Mouse (Mus musculus) thymus, postnatal 4 days (tissue): ENCODE measurements around the gene Tbx1.

ENCODE experiments used
- DNase-seq: peaks from one replicate; pipeline ENCODE4 v3.0.0; 2021

Tbx1 gene

DNA sequence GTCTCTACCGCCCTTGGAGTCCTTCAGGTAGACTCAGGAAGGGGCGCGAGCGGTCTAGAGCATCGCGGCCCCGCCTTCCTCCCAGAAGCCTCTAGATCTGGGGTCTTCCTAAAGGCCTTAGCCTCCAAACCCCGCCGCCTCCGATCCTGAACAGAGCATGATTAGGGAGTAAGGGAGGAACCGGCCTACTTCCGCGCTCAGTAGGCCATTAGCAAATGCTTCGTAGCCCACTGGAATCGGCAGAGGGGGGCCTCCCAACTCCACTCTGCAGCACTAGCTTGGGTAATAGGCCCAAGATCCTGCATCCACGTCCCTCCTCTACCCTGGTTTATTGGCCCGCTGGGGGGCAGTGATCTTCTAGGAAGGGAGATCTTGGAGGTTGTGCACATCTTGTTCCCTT is 31.5 kb upstream of the Tbx1 start, which contains the start of gene Gp1bb:
TSS of gene Gp1bb (minus strand) at position 385 of the 400 bp plus-strand sequence.
- peak; percentile 21 for DNase-seq

DNA sequence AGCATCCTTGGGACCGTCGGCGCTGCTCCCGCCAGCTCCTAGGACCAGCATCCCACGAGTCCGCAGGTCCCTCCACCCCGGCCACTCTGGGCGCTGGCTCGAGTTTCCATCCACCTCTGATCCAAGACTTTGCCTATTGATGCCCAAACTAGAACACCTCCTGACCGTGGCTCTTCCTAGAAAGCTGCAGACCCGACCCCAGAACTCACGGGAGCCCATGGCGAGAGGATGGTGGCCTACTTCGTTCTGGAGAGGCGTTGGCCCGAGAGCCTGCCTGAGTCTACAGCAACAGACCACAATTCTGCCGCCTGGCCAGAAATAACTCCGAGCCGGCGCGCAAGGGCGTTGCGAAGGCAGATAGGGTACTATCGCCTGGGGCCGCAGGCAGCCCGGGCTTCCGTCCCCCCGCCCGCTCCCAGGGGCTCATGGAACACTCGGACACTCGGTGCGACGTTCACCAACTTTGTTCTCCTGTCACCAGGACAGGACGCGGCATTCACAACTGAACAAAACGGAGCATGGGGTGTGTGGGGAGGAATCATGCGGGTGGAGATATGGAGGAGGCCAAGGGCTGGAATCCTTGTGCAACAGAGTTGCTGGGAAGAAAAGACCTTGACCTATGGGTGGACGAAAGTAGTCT is 31.0 kb upstream of the Tbx1 start:
- DNase-seq = peak; percentile 23

DNA sequence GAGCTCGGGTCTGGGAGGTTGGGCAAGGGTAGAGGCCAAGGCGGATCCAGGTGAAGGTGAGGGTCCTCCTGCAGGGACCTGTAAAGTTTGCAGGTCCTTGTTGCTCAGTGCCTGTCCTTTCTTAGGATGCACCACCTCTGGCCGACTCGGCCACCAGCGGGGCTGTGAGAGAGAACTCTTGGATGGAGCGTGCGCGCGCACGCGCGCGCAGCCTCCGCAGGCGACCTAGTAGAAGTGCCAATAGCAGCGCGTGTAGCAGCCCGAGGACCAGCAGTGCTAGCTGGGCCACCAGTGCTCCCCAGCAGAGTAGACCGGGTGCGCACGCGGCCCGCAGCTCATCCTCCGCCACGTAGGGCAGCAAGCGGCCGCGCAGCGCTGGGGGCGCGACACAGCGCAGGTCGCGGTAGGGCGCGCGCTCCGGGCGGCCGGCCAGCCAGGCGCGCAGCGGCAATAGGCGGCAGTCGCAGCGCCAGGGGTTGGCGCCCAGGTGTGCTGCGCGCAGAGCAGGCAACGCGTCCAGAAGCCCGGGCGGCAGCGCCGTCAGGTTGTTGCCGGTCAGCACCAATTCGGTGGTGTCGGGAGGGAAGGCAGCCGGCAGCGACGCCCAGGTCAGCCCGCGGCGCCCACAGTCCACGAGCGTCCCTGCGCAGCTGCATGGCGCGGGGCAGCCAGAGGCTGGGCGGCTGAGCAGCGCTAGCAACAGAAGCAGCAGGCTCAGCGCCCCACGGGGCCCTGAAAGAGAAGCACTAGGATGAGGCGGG is 30.3 kb upstream of the Tbx1 start:
- DNase-seq = peak; percentile 51

DNA sequence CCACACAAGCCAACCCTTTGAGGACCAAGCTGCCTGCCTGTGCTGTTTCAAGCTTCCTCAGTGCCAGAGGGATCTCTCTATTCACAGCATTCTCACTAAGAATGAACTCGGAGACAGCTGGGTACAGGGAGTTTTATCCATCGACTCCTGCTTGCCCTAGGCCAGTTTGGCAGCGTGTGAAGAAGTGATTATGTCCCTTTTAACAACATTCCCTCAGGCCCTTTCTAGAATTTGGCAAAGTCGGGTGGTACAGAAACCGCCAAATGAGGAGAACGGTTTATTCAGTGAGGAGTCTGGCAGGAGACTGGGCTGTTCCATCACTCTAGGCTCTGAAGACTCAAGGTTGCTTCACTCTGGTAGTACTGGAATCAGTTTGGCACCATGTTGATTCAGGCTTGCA is 29.7 kb upstream of the Tbx1 start:
- DNase-seq = no peak

DNA sequence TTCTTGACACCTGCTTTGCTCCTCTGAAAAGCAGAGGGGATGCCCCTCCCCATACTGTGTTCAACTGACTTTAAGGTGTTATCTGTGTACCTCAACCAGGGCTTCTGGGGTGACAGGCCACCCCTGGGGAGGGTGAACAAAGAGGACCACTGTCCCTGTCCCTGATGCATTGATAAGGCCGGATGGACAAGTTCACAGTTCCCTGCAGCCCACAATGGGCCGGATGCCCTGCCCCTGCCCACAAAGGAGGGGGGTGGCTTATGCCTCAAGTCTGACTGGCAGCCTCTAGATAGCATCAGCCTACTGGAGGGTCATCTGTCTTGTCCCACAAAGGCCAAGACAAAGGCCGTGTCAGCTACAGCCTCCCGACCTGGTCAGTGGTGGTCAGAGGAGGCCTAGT is 28.6 kb upstream of the Tbx1 start:
- no peak for DNase-seq

DNA sequence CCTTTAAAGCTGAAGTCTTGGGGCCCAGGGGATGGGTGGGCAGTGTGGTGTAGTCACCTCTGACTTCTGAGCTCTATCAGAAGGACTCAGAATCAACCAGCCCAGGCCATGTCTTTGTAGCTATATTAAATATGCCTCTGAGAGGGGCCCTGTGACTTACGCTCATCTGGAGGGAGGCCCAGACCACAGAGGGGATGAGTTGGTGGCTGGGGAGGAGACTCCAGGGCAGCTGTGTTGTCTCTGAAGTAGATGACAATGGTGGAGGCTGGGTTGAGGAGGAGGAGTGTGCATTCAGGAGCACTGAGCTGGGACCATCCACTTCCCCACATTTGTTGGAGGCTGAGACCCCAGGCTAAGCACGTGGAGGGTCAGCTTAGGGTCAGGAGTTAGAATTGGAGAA is 27.8 kb upstream of the Tbx1 start:
- peak; percentile 12 for DNase-seq

DNA sequence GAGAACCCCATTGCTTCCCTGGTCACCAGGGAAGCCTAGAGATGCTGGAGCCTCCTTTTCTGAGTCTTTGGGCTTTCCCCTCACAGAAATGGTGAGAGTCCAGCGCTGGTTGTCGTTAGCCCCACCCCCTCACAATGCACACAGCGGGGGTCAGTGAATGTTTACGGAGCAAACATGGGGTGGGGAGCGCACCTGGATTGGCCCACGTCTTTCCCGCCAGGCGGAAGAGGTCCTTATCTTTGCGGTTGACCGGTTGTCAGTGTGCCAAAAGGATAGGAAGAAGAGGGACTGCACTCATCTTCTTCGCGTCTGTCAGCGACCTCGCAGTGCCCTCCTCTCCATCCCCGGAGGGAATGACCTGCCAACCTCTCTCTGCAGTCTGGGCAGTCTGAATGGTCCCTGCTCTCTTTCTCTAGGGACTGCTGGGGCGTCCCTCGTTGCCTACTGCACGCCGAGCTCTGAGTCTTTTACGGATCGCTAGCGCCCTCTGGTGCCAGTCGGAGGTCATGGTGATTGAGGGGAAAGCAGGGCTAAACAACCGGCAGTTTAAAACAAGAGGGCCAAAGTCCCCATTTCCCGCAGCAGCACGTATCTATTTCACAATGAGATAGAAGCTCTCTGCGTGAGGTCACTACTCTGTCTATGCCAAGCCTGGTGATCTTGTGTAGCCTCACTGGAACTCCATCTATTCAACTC is 27.0 kb upstream of the Tbx1 start:
- peak; percentile 94 for DNase-seq

DNA sequence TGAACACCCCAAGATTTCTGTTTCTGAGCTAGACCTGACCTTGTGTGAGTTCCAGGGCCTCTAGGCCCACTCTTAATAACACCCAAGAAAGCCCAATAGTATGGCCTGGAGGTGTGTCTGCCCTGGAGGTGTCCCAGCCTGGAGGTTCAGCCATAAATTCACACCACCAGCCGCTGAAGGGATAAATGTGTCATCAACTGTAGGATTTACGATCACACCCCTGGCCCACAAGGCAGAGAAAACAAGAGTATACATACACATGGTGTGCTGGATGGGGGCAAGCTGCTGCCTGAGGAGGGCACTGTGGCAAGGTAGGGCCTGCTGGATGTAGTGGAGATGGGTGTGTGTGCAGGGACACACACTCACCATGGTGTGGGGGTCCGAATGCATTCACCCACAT is 22.8 kb upstream of the Tbx1 start:
- no peak for DNase-seq

DNA sequence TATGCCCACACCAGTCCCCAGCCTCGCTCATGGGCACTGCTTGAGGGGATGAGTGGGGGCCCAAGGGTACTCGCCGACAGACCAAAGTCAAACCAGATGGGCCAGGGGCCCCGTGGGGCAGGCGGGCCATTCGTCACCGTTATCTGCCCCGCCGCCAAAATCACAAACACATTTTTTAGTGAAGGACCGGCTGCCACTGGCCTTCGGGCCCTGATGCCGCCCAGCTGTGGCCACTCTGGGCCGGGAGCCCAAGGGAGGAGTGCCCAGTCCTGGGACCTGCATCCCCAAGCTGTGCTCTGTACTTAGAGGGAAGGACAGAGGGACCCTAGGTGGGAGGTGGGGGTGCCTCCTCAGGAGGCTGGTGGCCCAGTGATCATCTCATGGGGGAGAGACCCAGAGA is 21.3 kb upstream of the Tbx1 start:
- DNase-seq = no peak

DNA sequence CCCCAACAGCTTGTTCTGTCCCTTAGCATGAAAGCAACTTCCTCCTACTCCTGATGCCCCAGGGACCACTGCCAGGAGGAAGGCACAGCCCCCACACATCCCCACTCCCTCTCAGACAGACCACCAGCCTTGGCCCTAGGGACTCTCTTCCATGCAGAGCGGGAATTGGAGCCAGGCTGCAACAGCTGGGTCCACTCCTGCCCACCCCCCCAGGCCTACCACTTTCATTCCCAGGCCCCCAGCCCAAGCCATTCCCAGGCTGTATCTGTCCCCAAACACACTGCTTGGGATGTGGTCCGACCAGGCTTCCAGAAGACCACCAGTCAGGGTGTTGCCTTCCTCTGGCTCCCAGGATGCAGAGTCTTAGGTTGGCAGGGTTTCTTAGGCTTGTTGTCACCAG is 18.6 kb upstream of the Tbx1 start:
- no peak for DNase-seq

DNA sequence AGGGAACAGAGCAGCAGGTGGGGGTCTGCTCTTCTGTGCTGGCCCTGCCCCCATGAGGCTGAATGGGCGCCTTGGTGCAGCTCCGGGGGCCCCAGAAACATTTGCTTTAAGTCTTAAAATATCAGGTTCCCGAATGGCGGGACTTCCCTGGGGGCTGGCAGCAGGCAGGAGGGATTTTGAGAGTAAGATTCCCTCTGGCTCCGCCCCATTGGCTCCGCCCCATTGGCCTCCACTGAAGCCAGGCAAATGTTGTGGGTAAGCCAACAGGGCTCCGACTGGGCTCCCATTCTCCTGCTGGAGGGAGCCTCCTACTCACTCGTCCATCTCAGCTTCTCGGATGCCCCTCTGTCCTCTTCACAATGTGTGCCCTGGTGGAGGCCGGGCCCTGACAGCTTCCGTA is 17.8 kb upstream of the Tbx1 start:
- DNase-seq = peak; percentile 16

DNA sequence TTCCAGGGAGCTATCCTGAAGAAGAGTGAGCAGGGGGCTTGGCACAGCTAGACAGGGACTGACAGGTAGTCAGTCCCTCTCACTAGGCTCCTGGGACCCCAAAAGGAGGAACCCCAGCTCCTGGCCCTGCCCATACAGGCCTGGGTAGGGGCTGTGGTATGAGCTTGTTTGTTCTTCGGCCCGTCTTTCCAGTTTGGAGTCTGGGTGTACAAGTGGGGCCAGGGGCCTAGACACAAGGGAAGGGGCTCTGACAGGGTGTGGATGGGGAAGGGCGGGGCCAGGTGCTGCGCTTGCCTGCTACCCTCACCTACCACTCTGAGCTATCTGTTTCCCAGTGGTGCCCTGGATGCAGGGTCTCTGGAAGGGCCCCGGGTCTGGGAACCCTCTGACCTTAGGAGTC is 15.2 kb upstream of the Tbx1 start:
- DNase-seq = no peak

DNA sequence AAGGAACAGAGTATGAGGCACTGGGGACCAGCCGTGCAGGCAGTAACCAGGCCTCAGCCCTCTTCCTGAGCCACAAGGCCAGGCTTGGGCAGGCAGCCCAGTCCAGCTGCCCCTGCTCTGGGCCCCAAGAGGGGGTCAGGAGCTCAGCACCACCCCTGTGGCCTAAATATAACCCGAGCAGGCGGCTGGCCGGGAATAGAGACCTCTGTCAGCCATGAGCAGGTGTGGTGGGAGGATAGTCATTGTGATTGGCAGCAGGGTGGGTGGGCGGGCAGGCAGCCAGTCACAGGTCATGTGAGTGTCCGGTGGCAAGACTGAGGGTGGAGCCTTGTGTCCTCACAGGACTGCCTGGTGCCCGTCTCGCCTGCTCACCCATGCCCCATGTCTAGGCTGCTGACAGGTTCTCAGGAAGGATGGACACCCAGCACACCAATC is 13.8 kb upstream of the Tbx1 start:
- DNase-seq = no peak

DNA sequence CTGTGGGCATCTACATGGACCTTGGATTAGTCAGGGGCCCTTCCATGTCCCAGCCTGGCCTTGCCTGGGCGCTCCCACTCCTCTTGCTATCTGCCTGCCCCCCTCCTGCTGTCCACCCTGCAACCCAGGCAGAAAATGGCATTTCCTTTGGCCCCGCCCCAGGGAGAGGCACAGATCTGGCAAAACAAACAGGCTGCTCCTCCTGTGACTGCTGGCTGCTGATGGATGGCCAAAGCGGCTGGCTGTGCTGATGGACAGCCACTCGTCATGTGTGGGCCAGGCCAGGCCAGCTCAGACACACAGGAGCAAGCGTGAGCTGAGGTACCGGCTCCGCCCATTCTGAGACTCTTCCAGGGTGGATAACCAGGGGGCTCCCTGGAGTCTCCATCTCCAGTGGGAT is 11.0 kb upstream of the Tbx1 start:
- DNase-seq = no peak

DNA sequence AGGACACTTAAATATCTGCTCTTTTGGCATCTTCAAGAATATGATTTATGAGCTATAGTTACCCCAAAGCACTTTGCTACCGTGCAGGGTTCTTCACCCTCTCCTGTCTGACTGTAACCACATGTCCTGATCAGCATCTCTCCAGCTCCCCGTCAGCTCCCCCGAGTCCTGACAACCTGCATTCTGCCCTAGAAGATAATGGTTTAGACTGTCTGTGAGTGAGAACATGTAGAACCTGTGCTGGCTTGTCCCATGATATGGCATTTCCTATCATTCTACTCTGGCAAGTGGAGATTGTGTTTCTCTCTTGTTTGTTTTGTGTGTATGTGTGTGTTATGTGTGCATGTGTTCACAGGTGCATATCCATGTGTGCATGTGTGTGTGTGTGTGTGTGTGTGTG is 7.5 kb upstream of the Tbx1 start:
- DNase-seq = no peak

DNA sequence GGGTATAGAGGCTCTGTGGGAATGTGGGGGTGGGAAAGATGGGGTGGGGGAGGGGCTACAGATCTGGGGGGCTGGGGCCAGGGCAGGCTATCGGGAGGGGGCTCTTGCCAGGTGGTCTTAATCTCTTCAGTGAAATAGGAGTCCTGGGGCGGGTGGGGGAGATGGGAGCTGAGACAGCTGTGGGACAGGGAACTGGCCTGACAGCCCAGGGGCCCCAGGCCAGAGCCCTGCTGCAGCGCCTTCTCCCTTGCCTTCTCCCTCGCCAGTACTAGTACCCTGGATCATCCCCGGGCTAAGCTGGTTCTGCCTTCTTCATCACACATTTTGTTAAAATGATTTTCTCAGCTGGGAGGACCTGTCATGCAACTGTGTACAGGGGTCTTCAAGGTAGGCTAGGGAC is 5.8 kb upstream of the Tbx1 start:
- DNase-seq = no peak

DNA sequence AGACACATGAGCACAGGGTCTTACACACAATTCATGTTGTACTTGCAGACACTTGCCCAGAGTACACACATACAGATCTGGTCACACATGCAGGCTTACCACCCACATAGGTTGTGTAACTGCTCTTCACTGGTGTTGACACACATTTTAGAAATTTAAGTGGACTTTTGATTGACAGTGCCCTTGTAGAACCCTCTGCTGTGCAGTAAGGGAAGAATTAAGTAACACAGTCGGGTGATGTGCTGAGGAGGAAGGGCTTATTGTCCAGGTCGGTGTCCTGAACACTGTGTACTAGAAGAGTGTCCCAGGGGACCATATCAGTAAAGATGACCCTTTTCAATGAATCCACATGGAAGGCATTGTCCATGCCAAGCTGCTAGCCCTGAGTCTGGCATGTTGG is 3.5 kb upstream of the Tbx1 start:
- no peak for DNase-seq

DNA sequence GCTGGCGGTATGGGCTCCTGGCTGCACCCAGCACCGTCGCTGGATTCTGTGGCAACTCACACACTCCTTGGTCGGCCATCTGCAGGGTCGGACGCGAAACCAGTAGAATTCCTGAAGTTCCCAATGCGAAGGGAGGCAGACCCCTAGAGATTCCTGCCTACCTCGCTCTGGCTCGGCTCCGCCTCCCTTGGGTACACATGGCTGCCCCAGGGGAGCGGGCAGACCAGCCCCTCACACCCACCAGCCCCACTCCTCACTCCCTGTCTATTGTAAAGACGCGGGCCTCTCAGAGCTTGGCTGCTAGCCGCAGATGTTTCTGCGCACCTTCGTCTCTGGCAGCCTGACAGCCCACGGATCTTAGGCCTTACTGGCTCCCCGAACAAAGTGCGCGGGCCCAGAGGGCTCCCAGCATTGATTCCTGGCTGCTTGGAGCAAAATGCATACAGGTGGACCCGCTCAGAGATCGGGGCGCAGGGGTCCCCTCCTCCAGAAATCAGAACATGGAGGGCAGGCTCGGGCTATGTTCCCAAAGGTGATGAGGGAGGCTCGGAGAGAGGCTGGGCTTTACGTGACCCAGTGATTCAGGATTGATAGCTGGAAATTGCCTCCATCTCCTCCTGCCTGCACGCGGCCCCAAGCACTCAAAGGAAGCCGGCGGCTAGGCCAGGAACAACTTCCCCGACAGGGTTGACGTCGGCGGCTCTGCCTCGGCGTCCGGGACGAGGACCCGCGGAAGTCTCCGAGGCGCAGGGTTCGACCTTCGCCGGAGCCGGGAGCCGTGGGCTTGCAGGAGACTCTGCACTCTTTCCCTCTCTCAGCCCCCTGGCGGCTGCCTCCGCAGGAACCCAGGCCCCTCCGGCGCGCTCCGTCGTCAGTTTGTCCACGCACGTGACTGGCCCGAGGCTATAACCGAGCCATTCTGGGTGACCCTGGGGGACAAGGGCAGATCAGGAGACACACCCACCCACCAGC is 862 bp upstream of the Tbx1 start:
- DNase-seq = peak; percentile 84

DNA sequence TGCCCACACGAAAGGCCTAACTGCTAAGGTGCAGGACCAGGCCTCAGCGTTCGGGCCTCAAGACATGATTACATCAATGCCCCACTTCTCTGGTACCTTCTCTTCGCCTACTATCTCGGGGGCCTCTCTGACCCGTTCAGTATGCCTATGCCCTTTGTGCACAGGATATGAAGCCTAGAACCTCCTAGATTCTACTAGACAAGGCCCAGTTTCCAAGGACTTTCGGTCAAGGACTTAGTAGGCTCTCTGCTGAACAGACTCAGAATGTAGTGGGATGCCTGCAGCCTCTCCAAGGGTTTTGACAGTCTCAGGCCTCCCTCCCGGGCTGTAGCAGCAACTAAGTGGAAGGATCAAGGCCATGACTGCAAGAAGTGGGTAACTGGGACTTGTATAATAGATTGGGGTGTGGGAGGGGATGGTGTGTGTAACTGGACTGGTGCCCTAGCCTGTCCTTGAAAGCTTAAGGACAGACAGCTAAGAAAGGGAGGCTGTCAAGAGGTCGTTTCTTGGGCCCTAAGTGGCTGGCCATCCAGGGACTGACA is 1.3 kb downstream of the Tbx1 start:
- no peak for DNase-seq

DNA sequence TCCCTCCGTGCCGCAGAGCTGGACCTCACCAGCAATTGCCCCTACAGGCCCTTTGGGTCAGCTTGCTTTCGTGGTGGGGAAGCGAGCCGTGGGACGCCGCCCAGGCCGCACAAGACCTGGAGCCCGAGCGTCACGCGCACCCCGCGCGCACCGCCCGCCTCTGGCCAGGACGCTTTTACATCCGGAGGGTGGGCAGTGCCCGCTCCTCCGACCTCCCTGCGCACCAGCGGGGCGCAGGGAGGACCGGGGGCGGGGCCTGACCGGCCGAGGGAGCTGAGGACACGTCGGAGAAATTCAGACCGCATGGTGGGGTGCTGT is 1.8 kb downstream of the Tbx1 start:
- DNase-seq = no peak

DNA sequence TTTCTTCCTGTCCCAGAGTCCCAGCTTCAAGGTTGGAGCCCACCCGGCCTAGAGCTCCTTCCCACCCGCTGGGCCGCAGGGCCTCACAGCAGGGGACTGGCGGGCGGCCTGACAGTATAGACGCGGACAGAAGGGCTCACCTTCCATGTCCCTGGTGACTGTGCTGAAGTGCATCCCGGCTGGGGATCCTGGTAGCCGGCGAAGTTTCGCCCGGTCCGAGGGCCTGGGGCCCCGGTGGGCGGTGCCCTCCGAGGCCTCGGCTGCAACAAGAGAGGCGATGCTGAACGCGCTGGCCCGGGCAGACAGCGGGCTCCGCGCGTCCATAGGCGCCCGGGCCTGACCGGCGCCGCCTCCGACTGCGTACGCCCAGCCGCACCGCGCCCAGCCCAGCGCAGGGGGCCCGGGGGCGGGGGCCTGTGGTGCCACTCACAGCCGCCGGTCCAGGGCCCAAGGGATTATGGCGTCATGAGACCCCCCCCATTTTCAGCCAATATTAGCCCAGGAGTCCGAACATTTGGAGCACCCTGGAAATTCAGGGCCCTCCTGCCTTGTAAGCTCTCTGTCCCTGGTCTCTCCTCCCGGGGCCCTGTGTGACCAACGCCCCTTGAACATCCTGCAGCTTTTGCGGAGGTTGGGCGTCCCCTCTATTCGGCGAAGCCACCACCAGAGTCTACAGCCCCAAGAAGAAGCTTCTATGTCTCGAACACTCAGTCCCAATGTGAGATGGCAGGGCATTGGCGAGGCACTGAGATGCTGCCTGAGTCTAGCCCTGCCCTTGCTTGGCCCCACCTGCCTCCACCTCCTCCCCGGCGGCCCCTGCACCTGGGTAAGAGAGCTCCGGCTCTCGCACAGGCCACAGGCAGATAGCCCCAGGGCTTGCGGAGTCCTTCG is 2.4 kb downstream of the Tbx1 start:
- DNase-seq = peak; percentile 34
